Mouse (Mus musculus) lung, adult 2 months (tissue): ENCODE measurements at regions not wholly inside any gene's neighbourhood (a gene's known extent, or its start where the extent isn't known, plus 50 kb on each side); places are given as distances from the start of the nearest gene placed in this dataset.

Source experiments
- CTCF ChIP-seq: fragments of 200-500 bp; IDR thresholded peaks from 2 replicates; pipeline ENCODE4 v1.5.1; 2011; ENCODE audit warnings: mild to moderate bottlenecking, low read length, control low read depth; ENCODE audit not compliant: insufficient read depth
- POLR2A ChIP-seq: fragments of 200-500 bp; IDR thresholded peaks from 2 replicates; pipeline ENCODE4 v1.6.1; 2011; ENCODE audit warnings: low read depth, mild to moderate bottlenecking, control low read depth, low read length, borderline replicate concordance; ENCODE audit errors: extremely low read depth

GRCm38 (mm10) chr2:34010166-34010565, 122.4 kb upstream of the Mvb12b start:
- TF ChIP-seq CTCF: no peak
- no peak for TF ChIP-seq POLR2A
